Mouse (Mus musculus): Measurements from ENCODE around the gene Pde6g.

Gene Pde6g

DNA sequence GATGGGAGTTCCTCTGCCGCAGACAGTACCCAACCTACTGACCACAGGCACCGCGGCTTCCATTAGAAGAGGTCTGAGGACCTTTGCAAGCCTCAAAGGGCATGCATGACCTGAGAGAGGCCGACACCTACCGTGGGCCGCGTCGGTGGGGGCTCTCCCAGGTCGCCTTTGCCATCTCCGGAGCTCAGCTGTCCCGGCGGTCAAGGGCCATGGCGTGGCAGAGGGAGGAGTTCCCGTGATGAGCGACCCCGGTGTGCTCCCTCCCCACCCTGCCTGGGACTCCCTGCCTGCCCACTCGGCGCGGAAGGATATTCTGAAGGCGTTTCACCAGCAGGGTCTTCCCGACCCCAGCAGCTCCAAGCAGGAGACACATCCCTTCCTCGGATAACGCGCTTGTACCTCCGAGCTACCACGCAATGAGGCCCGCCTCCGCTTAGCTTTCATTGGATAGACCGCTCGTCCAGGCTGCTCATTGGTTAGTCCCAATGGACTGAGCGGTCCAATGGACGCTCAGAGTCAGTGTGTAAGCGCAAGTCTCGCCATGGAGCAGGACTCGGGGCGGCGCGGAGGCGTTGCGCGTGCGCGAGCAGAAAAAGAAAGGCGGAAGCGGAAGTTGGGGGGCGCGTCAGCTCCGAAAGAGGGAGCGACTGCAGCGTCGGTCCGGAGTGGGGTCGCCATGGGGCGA is 13.9 kb upstream of the Pde6g start, which contains the start of gene Arl16:
Gene Arl16, minus strand, starts transcription at position 557 of the 685 bp plus-strand sequence.
- peak; percentile 92 for DNase-seq (ENCODE audit: low spot score)

DNA sequence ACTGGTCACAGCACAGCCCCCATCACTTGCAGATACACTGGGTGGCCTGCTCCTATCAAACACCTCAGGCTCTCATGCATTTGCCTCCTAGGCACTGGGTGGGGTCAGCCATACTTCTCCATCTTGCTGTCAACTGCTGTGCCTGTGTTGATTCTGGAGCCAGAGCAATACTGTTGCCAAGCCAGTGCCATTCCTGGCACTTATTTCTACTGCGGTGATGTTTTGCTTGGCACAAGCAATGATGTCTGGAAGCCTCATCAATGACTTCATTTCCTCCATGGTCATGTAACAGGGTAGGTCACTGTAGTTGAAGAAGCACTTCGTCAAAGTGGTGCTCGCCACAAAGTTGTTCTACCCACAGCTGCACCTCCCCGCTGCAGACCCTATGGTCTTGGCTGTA is 12.2 kb upstream of the Pde6g start:
- DNase-seq (ENCODE audit: low spot score): no peak

DNA sequence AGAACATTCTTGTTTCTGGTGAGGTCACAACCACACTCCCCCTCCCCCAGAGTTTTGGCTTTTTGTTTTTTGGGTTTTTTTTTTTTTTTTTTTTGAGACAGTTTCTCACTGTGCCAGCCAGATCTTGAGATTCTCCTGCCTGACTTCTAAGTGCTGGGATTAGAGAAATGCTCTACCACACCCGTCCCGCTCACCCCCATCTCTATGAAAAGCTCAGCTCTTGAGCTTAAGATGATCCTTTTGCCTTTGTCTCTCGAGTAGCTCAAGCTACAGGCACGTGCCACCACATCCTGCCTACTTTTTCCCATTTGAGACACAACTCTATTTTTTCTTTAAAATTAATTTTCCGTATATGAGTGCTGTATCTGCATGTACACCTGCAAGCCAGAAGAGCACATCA is 11.1 kb upstream of the Pde6g start:
- no peak for DNase-seq (ENCODE audit: low spot score)

DNA sequence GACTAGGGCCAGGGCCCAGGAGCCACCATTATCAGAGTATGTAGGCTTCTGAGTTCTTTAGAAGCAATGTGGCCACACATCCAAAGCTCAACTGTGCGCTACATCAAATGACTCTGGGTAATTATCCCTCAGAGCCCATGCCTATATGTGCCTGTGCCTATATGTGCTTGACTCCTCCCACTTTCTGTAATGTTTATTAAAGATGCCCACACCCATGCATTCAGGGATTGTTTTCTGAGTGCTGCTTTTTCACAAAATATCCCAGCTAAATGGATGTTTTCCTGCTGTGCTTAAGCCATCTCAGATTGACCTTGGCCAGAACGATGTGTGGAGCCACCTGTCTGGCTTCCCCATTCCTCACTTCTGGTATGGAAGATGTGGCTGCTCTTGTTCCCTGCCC is 10.2 kb upstream of the Pde6g start:
- DNase-seq (ENCODE audit: low spot score): no peak

DNA sequence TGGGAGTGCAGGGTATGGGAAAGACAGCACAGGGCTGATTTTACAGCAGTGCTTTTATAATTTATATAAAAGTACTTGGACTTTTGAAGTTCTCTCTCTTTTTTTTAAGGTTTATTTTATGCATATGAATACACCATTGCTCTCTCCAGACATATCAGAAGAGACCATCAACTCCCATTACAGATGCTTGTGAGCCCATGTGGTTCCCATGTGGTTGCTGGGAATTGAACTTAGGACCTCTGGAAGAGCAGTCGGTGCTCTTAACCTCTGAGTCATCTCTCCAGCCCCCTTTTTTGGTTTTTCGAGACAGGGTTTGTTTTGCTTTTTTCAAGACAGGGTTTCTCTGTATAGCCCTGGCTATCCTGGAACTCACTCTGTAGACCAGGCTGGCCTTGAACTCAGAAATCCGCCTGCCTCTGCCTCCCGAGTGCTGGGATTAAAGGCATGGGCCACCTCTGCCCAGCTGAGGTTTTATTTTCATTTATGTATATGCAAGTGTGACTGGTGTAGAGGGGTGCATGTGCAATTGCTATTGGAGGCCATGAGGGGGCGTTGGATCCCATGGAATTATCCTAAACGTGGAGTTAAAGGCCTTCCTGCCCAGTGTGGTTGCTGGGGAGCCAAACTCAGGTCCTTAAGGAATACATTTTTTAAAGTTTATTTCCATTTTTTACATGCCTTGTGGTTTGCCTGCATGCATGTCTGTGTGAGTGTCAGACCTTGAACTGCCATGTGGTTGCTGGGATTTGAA is 5.7 kb upstream of the Pde6g start:
- DNase-seq (ENCODE audit: low spot score): no peak

DNA sequence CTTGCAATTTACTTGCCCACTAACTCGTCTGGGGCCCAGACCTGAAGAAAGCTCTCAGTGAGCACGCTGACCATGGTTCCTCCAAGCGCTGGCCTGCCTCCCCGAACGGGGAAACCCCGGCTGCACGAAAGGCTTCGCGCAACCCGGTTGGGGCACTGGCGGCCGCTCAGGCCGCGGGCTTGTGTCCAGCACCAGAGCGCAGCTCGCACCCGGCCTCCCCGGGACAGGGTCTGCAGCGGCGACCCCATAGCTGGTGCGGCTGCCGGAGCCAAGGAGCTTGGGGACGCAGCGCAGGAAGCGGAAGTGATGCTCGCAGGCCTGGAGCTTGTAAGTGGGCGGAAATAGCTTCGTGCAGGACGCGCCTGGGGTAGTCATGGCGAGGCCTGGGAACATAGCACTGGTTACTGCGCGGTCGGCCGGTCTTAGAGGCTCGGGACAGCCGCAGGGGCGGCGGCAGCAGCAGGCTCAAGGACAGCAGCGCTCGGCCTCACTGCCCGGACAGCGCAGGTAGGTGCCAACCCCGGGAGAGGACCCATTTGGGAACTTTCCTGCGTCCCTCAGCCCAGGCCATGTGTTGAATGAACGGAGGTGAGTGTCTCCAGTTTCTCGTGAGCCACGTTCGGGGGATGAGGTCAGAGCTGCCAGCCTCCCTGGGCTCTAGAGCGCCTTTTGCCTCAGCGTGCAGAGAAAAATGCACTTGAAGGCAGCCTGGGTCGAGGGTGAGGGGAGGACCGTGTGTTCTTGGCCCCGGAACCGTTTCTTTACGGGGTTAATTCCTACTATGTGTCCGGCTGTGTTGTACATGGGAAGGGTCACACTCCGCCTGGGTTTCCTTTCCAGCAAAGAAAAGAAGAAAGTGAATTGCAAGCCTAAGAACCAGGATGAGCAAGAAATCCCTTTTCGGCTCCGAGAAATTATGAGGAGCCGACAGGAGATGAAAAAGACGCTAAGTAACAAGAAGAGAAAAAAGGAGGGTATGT is 4.8 kb upstream of the Pde6g start, which contains the start of the genes Oxld1 and Ccdc137:
Gene Oxld1, minus strand, starts transcription at position 297 of the 980 bp plus-strand sequence.
Gene Ccdc137, plus strand, starts transcription at position 344 of the 980 bp plus-strand sequence.
- peak; percentile 51 for DNase-seq (ENCODE audit: low spot score)

DNA sequence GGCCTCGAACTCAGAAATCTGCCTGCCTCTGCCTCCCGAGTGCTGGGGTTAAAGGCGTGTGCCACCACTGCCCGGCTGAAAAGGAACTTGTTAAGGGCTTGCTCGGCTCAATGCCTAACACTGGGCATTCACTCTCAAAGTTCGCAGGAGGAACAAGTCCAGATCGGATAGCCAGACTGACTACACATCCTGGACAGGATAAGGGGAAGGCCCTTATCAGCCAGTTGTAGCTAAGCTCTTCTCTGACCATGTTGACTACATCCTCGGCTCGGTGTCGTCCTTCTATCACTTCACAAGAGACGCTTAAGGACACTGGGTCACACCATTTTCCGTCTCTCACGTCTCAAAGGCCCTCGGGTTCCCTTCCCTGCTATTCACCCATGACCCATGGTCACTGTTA is 4.1 kb upstream of the Pde6g start:
- no peak for DNase-seq (ENCODE audit: low spot score)

DNA sequence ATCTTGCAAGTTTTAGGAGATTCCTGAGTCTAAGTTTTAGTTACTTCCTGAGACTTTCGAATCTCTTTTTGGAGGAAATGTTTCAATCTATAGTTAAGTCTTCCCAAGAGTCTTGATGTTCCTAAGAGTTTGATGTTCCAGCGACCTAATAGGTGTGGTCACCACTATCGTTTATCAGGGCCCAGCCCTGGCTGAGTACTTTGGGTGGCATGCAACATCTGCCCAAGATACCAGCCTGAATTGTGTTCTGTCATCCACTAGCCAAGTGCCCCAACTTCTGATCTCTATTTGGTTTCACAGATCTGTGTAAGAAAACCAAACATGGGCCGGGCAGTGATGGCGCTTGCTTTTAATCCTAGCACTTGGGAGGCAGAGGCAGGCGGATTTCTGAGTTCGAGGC is 2.1 kb upstream of the Pde6g start:
- DNase-seq (ENCODE audit: low spot score): no peak

DNA sequence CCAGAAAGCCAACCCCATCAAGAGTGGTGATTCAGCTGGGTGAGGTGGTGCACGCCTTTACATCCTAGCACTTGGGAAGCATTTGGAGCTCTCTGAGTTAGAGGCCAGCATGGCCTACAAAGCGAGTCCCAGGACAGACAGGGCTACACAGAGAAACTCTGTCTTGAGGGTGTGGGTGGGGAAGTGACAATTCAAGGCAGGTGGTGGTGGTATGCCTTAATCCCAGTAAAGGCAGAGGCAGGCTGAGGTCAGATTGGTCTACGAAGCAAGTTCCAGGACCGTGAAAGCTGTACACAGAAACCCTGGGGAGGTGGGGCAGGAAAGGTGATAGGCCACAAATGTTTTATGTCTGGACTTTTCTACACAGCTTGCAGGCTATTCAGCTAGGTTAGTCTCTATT is 1.7 kb upstream of the Pde6g start:
- no peak for DNase-seq (ENCODE audit: low spot score)

DNA sequence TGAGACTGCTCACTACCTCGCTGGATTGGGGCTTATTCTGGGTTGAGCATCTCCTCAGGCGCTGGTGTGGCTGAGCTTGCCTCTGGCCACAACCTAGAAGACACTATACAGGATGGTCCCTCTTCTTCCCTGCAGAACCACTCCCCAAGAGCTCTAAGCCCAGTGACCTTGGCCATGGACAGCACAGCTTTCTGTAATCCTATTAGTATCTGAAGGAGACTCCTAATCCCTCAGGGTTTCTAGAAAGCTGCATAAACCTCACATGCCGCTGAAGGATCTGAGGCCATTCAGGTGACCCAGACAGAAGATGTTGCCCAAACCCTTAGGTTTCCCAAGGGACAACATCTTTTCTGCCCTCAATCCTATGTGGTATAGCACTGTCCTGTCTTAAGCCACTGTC is 1.1 kb downstream of the Pde6g start:
- DNase-seq (ENCODE audit: low spot score): no peak

DNA sequence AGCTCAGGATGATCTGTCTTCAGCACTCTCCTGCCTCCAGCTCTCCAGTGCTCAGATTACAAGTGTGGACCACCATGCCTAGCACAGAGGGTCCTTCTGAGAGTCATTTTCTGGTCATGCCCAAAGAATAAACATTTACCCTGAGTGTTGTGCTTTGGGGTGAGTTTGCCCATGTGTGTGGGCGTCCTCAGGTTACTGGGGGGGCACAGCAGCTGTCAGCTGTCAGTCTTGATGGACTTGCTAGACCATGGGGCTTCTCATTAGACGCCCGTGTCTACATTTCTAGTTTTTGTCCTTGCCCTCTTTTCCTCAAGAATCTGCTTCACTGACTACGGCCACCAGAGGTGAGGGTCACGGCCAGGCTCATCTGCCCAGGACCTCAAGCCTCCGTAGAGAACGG is 6.1 kb downstream of the Pde6g start:
- no peak for DNase-seq (ENCODE audit: low spot score)

DNA sequence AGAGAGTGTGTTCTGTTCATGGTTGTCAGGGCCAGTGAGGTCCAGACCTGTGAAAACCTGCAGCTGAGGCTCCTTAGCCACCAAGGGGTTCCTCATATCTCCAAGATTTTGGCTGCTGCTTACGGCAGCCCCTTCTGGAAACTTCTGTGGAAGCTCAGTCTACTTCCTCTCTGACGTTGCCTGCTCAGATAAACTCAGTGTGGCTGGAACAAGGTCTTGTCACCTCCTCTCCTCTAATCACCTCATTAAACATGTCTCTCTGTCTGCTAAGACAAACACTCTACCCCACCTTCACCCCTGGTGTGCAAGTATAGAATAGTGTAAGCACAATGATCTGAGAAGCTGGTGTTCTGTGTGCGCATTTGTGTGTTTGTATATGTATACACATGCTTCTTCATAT is 7.8 kb downstream of the Pde6g start:
- DNase-seq (ENCODE audit: low spot score): no peak

DNA sequence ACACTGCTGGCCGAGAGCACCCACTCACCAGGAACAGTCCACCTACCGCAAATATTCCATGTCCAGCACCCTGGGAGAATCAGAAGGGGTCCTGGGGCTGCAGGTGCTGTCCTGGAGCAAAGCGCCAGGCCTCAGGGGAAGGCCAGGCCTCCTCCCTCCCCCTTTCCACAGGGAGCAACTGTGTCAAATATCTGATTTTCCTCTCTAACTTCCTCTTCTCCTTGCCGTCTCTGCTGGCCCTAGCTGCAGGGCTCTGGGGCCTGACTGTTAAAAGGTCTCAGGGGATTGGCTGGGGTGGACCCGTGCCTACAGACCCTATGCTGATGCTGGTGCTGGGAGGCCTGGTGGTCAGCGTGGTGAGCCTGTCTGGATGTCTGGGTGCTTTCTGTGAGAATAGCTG is 9.2 kb downstream of the Pde6g start:
- no peak for DNase-seq (ENCODE audit: low spot score)

DNA sequence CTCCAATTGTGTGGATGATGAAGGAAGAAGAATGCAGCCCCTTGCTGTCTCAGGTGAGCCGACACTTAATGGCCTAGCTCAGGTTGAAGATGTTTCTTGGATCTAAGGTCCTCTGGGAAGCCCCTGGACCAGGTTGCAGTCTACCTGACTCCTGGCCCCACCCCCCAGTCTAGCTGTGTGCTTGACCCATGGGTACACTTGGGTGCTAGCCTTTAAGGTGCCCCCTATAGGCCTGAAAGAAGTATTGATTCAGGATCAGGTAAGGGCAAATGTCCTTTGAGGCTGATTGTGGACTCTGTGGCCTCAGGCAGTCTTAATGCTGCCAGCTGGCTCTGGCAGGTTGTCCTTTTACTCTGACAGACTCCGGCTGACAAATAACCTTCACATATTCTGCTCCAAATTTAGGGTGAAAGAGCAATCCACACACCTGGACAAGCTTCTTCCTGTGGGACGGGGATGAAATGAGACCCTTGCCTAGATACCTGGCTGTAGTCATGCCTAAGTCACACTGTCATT is 10.5 kb downstream of the Pde6g start:
- DNase-seq (ENCODE audit: low spot score): no peak

DNA sequence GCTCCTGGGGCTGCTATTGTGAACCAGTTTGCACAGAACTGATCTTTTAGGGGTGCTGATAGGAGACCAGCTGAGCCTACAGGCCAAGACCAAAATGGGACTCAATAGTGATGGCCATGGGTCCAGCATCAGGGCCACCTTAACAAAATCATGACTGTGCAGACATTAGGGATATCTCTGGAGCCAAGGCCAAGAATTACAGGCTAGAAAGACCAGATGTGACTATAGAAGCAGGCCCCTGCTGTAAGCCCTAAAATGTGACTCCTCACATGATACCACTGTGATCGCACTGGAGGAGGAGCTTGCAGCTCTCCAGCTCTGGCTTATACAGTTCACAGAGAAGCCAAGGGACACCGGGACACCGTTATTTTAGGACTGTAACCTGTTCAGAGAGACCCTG is 11.0 kb downstream of the Pde6g start, which contains the start of gene Tspan10:
Gene Tspan10, plus strand, starts transcription at position 301 of the 400 bp plus-strand sequence.
- DNase-seq (ENCODE audit: low spot score): no peak

DNA sequence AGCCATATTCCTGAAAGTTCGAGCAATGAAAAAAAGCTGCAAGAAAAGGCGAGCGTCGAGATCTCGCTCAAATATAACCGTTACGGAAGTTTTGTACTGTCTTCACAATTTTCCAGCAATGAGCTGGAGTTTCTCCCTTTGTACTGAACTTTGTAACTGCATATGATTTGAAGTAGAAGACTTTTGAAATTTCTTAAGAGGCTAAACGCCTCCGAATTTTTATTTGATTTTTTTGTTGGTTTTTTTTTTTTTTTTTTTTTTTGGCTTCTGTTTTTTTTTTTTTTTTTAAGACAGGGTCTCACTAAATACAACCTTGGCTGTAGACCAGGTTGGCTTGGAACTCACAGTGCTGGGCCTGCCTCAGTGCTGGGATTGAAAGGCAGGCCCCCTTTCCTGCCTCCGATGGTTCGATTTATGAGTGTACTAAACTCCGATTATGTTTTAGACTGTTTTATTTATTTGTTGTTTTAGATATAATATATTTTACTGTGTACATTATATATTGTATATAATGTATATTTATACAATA is 15.4 kb downstream of the Pde6g start:
- DNase-seq (ENCODE audit: low spot score): no peak

DNA sequence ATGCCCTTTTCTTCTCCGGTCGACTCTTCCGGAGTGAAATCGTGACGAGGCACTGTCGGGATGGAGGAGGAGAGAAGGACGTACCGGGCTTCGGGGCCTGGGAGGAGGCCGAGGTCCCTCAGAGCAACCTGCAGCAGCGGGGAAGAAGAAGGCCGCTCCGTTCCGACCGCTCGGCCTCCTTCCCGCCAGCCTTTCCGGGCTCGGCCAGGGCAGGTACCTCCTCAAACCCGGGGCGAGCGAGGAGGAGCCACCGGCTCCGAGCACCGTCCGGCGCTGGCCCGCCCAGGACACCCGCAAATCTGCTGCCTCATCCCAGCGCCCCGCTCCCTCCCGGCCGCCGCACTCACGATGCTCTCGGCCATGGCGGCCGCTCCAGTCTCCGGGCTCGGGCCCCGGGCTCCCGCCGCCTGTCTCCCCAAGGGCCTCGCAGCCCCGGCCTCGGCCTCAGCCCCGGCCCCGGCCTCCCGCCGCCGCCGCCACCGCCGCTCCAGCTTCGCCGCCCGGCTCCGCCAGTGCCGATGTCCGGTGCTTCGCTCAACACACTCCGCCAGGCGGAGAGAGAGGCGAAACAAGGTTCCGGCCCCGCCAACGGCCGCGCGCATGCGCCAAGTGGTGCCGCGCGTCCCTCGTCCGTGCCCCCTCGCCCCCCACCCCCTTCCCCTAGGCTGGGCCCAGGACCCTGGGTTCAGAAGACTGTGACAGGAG is 16.0 kb downstream of the Pde6g start, which contains the start of gene Nploc4:
Gene Nploc4, minus strand, starts transcription at position 557 of the 705 bp plus-strand sequence.
- DNase-seq (ENCODE audit: low spot score): peak; percentile 75

DNA sequence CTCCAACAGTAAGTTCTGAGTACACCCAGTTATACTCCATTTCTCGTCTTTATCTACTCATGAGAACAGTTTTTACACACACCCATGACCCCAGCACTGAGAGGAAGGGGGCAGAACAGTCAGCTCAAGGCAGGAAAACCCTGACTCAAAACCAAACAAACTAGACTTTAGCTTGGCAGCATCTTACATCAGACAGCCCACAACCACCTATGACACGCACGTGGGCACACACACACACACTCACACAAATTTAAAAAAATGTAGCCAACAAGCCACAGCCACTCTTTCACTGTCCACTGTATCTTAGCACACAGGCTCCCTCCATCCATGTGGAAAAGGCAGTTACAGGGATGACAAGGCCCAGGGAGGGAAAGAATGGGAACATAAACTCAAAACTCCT is 26.6 kb downstream of the Pde6g start:
- DNase-seq (ENCODE audit: low spot score): no peak

DNA sequence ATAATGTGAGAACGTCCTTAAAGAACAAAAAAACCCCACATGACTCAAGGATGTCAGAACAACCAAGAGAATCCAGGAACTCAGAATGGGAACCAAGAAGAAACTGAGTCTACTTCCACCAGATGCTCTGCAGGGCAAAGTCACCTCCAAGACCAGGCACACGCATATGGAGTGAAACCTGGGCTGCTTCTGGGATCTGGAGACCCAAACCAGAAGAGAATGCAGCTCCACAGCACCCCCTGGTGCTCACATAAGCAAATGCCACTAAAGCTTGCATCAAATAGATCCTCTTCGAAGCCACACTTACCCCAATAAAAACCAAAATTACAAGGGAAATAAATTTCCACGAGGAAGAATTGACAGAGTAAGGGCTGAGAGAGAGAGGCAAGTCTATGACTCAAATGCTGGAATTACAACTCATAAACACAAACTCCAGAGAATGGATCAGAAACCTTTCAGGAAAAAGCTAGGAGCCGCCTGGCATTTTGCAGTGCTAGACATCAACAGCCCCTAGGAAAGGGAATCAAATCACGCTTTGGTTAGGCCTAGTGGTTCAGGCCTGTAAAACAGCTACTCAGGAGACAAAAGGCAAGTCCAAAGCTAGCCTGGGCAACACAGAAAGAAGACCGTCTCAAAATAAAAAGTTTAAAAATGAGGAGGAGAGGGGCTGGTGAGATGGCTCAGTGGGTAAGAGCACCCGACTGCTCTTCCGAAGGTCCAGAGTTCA is 29.6 kb downstream of the Pde6g start:
- DNase-seq (ENCODE audit: low spot score): peak; percentile 47
